Mouse (Mus musculus) CH12.LX (cell line): ENCODE measurements around the gene Kif1c. TPM values are rescaled to one million over a fixed set of nuclear protein-coding genes. Genes with fewer than 3 reads are reported as not detected.
A peak's percentile ranks its signal among the peaks of the same experiment; 100 is the strongest.

Source experiments
- DNase-seq: peaks from one replicate; pipeline ENCODE4 v3.0.0-alpha.2; 2013; ENCODE audit errors: extremely low read depth
- H3K27ac ChIP-seq: 2 replicates; pipeline ENCODE4 v1.5.1; 2012; ENCODE audit warnings: low read depth, mild to moderate bottlenecking, control low read depth, moderate library complexity; ENCODE audit not compliant: insufficient read depth
- H3K27me3 ChIP-seq: replicated peaks from 2 replicates; pipeline ENCODE3; 2012; ENCODE audit warnings: inconsistent platforms
- H3K36me3 ChIP-seq, 2 experiments: replicated peaks in 1 of 2; 2 replicates each; pipeline versions ENCODE3 to v1.6.1; 2012; ENCODE audit warnings: inconsistent platforms in 1 of 2, low read length in 1 of 2, mild to moderate bottlenecking in 1 of 2, mixed read lengths in 1 of 2, moderate library complexity in 1 of 2; ENCODE audit not compliant: control insufficient read depth in 1 of 2, insufficient read depth in 1 of 2
- H3K4me1 ChIP-seq, 2 experiments: 2 replicates each; pipeline ENCODE4 v1.6.1; 2012; ENCODE audit warnings: inconsistent platforms in 1 of 2, moderate library complexity in 1 of 2; ENCODE audit not compliant: insufficient read depth in 2 of 2, control insufficient read depth in 1 of 2
- H3K4me2 ChIP-seq: 2 replicates; pipeline ENCODE4 v1.6.1; 2012; ENCODE audit warnings: low read depth, mild to moderate bottlenecking, control low read depth; ENCODE audit not compliant: poor library complexity, insufficient read depth, severe bottlenecking
- H3K4me3 ChIP-seq, 3 experiments: fragments of 150-350 bp in 1 of 3; sonication (generic) in 1 of 3; replicated peaks in 1 of 3; 2 replicates each; pipeline versions ENCODE3 to v1.5.1; 2011 to 2012; ENCODE audit warnings: low read depth in 2 of 3, low read length in 2 of 3, mild to moderate bottlenecking in 2 of 3, moderate library complexity in 2 of 3, control low read depth in 1 of 3, improper control_type of control experiment in 1 of 3, inconsistent platforms in 1 of 3, mixed read lengths in 1 of 3; ENCODE audit not compliant: poor library complexity in 1 of 3
- H3K79me2 ChIP-seq: replicated peaks from 2 replicates; pipeline ENCODE4 v1.6.1; 2012; ENCODE audit warnings: mild to moderate bottlenecking, moderate library complexity; ENCODE audit not compliant: control insufficient read depth, poor library complexity, insufficient read depth, severe bottlenecking; ENCODE audit errors: extremely low read depth
- H3K9ac ChIP-seq: 2 replicates; pipeline ENCODE4 v1.6.1; 2012; ENCODE audit warnings: low read depth, mild to moderate bottlenecking, control low read depth, moderate library complexity; ENCODE audit not compliant: insufficient read depth
- H3K9me3 ChIP-seq: replicated peaks from 2 replicates; pipeline ENCODE3; 2012; ENCODE audit warnings: low read length, inconsistent platforms, mixed read lengths
- CHD2 ChIP-seq: IDR thresholded peaks from 2 replicates; pipeline ENCODE4 v1.6.1; 2011; ENCODE audit warnings: low read length, improper control_type of control experiment
- CTCF ChIP-seq, 2 experiments: IDR thresholded peaks in 1 of 2; conservative IDR thresholded peaks in 1 of 2; 2 replicates each; pipeline ENCODE4 v1.5.1; 2011 to 2012; ENCODE audit warnings: low read depth in 2 of 2, low read length in 2 of 2, improper control_type of control experiment in 1 of 2, inconsistent platforms in 1 of 2, mild to moderate bottlenecking in 1 of 2, moderate library complexity in 1 of 2
- ETS1 ChIP-seq: conservative IDR thresholded peaks from 2 replicates; pipeline ENCODE4 v1.6.1; 2012; ENCODE audit warnings: low read depth, mild to moderate bottlenecking, inconsistent platforms, low read length, improper control_type of control experiment, moderate library complexity
- GABPA ChIP-seq: IDR thresholded peaks from 2 replicates; pipeline ENCODE4 v1.6.1; 2012; ENCODE audit warnings: low read depth, low read length, improper control_type of control experiment, inconsistent platforms; ENCODE audit not compliant: insufficient replicate concordance
- HCFC1 ChIP-seq: IDR thresholded peaks from 2 replicates; pipeline ENCODE4 v1.6.1; 2012; ENCODE audit warnings: low read depth, mild to moderate bottlenecking, inconsistent platforms, low read length, improper control_type of control experiment
- IRF4 ChIP-seq: IDR thresholded peaks from 2 replicates; pipeline ENCODE4 v1.6.1; 2014; ENCODE audit warnings: low read depth, mild to moderate bottlenecking, inconsistent platforms, low read length, improper control_type of control experiment
- JUN ChIP-seq: IDR thresholded peaks from 2 replicates; pipeline ENCODE4 v1.6.1; 2011; ENCODE audit warnings: low read depth, mild to moderate bottlenecking, low read length, improper control_type of control experiment, moderate library complexity; ENCODE audit not compliant: insufficient read depth
- JUND ChIP-seq: conservative IDR thresholded peaks from 2 replicates; pipeline ENCODE4 v1.6.1; 2011; ENCODE audit warnings: low read depth, low read length, improper control_type of control experiment
- MAFK ChIP-seq: IDR thresholded peaks from 2 replicates; pipeline ENCODE4 v1.6.1; 2011; ENCODE audit warnings: low read length, improper control_type of control experiment; ENCODE audit not compliant: insufficient replicate concordance
- MAX ChIP-seq: IDR thresholded peaks from 2 replicates; pipeline ENCODE4 v1.6.1; 2011; ENCODE audit warnings: low read length, improper control_type of control experiment
- MAZ ChIP-seq: IDR thresholded peaks from 2 replicates; pipeline ENCODE4 v1.6.1; 2012; ENCODE audit warnings: low read depth, mild to moderate bottlenecking, inconsistent platforms, low read length, improper control_type of control experiment, moderate library complexity
- MEF2A ChIP-seq: IDR thresholded peaks from 2 replicates; pipeline ENCODE4 v1.6.1; 2014; ENCODE audit warnings: low read depth, mild to moderate bottlenecking, inconsistent platforms, low read length, improper control_type of control experiment, borderline replicate concordance
- MXI1 ChIP-seq: IDR thresholded peaks from 2 replicates; pipeline ENCODE4 v1.6.1; 2011; ENCODE audit warnings: mild to moderate bottlenecking, low read depth, low read length, improper control_type of control experiment
- MYC ChIP-seq: IDR thresholded peaks from 2 replicates; pipeline ENCODE4 v1.6.1; 2011; ENCODE audit warnings: low read depth, mild to moderate bottlenecking, improper control_type of control experiment, low read length
- NRF1 ChIP-seq: IDR thresholded peaks from 2 replicates; pipeline ENCODE4 v1.6.1; 2014; ENCODE audit warnings: low read depth, mild to moderate bottlenecking, inconsistent platforms, low read length, improper control_type of control experiment, moderate library complexity
- PAX5 ChIP-seq: IDR thresholded peaks from 2 replicates; pipeline ENCODE4 v1.6.1; 2012; ENCODE audit warnings: low read length, inconsistent platforms, mixed read lengths
- POLR2A ChIP-seq: IDR thresholded peaks from 2 replicates; pipeline ENCODE4 v1.6.1; 2011; ENCODE audit warnings: low read depth, mild to moderate bottlenecking, improper control_type of control experiment, low read length
- POLR2AphosphoS2 ChIP-seq: IDR thresholded peaks from 2 replicates; pipeline ENCODE4 v1.6.1; 2011; ENCODE audit warnings: low read depth, low read length, improper control_type of control experiment
- SMC3 ChIP-seq: IDR thresholded peaks from 2 replicates; pipeline ENCODE4 v1.6.1; 2011; ENCODE audit warnings: low read depth, low read length, improper control_type of control experiment
- TBP ChIP-seq: conservative IDR thresholded peaks from 2 replicates; pipeline ENCODE4 v1.6.1; 2011; ENCODE audit warnings: low read depth, low read length, improper control_type of control experiment
- TCF12 ChIP-seq: IDR thresholded peaks from 2 replicates; pipeline ENCODE4 v1.6.1; 2014; ENCODE audit warnings: low read depth, mild to moderate bottlenecking, inconsistent platforms, low read length, improper control_type of control experiment
- USF1 ChIP-seq: IDR thresholded peaks from 2 replicates; pipeline ENCODE4 v1.6.1; 2014; ENCODE audit warnings: low read depth, mild to moderate bottlenecking, inconsistent platforms, low read length, improper control_type of control experiment
- ZMIZ1 ChIP-seq: IDR thresholded peaks from 2 replicates; pipeline ENCODE4 v1.6.1; 2012; ENCODE audit warnings: low read depth, mild to moderate bottlenecking, inconsistent platforms, low read length, improper control_type of control experiment
- ZNF384 ChIP-seq: IDR thresholded peaks from 2 replicates; pipeline ENCODE4 v1.6.1; 2012; ENCODE audit warnings: low read depth, low read length, improper control_type of control experiment, inconsistent platforms
- dilution Hi-C: fragments of 300-500 bp; cut with MboI; formaldehyde crosslinking; loops from 2 replicates; pipeline ENCODE4 v1.14.3; 2020; ENCODE audit warnings: low sequenced_read_pairs; ENCODE audit not compliant: extremely low pct_unique_long_range_greater_than_20kb, extremely low pct_ligation_motif_present
- in situ Hi-C: fragments of 300-500 bp; cut with MboI; formaldehyde crosslinking; loops from 3 replicates; pipeline ENCODE4 v1.14.3; 2019; ENCODE audit warnings: low sequenced_read_pairs, low pct_ligation_motif_present, low pct_unique_long_range_greater_than_20kb, mixed read lengths
- polyA plus RNA-seq: library from polyadenylated mRNA; unstranded; fragments of >175 nt; gene quantifications from 2 replicates; pipeline ENCODE4 v1.2.1, GENCODE M21; 2012; ENCODE audit warnings: low read depth; ENCODE audit not compliant: insufficient read length
- total RNA-seq, 2 experiments: library from RNA; depleted of rRNA; stranded (reverse); fragments of 300-350 nt in 1 of 2; fragments of >200 nt in 1 of 2; gene quantifications; 2 replicates each; pipeline ENCODE4 v1.2.3; 2012 to 2014

Gene Kif1c
- total and polyA plus RNA-seq, 3 experiments = 11.0 to 38.0 (median 31.7) TPM

DNA sequence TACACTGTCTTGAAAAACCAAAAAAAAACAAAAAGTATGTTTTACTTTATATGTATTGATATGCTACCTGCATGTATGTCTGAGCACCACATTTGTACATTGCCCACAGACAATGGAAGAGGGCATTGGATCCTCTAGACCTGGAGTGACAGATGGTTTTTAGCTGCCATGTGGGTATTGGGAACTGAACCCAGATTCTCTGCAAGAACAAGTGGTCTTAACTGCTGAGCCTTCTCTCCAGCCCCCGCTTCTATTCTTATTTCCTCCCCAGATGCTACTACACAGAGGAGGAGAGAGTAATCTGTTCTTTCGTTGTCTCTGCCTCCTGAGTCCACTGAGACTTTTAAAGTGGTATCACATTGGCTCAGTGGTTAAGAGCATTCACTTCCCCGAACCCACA is 6.8 kb upstream of the Kif1c start:
- no peaks in the 10 kb centered on the region for H3K9me3 ChIP-seq
- H3K27me3 ChIP-seq = no peaks in the 10 kb centered on the region
- no peaks in the 10 kb centered on the region for H3K36me3 ChIP-seq
- in situ Hi-C loops = no loop called here
- no peak overlapping the region for H3K4me2 ChIP-seq
- no peak overlapping the region for H3K4me3 ChIP-seq
- dilution Hi-C loops = no loop called here
- no peaks in the 10 kb centered on the region for H3K79me2 ChIP-seq
- no peak for TF ChIP-seq GABPA
- TF ChIP-seq PAX5 = no peak
- no peak for TF ChIP-seq IRF4
- no peak for TF ChIP-seq MEF2A
- TF ChIP-seq CTCF (conservative IDR thresholded peaks at IDR 0.05 in 1 of 2, IDR thresholded peaks at IDR 0.05 in 1 of 2; ENCODE audit: low read depth in 2 of 2, low read length in 2 of 2) = no peak
- TF ChIP-seq TBP = no peak
- TF ChIP-seq MAFK = no peak
- TF ChIP-seq TCF12 = no peak
- no peak for TF ChIP-seq CHD2
- no peak for TF ChIP-seq JUND
- TF ChIP-seq ZMIZ1 = no peak
- no peak for TF ChIP-seq MXI1
- no peak for TF ChIP-seq MYC
- no peak for TF ChIP-seq USF1
- TF ChIP-seq JUN = no peak
- no peak for TF ChIP-seq MAX
- TF ChIP-seq POLR2A = no peak
- TF ChIP-seq MAZ = no peak
- peaks cover 0 to 6% of the 10 kb centered on the region in 2 experiments; a peak in 2 of 4 replicates for H3K4me1 ChIP-seq
- no peak for DNase-seq
- no peak overlapping the region for H3K27ac ChIP-seq
- H3K9ac ChIP-seq = no peak overlapping the region

DNA sequence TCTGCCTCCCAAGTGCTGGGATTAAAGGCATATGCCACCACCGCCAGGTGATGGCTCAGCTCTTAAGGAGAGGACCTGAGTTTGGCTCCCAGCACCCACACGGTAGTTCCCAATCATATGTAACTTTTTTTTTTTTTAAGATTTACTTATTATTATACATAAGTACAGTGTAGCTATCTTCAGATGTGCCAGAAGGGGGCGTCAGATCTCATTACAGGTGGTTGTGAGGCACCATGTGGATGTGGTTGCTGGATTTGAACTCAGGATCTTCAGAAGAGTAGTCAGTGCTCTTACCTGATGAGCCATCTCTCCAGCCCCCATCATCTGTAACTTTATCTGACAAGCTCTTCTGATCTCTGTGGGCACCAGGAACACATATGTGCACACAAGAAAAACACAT is 3.0 kb upstream of the Kif1c start:
- no peak overlapping the region for H3K9ac ChIP-seq
- DNase-seq = peak; percentile 22
- no peak overlapping the region for H3K27ac ChIP-seq
- dilution Hi-C loops (no loop called here), in situ Hi-C loops (no loop called here)
- peaks cover 9 to 21% of the 10 kb centered on the region in 2 experiments for H3K4me1 ChIP-seq
- H3K4me3 ChIP-seq = no peak overlapping the region
- peaks cover 3% of the 10 kb centered on the region for H3K27me3 ChIP-seq
- no peak overlapping the region for H3K4me2 ChIP-seq
- TF ChIP-seq SMC3 (0 out of 2 replicates have a peak, but pooled peaks have one; percentile 5), MEF2A (no peak), ETS1 (no peak), ZNF384 (0 out of 2 replicates have a peak, but pooled peaks have one; percentile 7), CTCF (conservative IDR thresholded peaks at IDR 0.05 in 1 of 2, IDR thresholded peaks at IDR 0.05 in 1 of 2; ENCODE audit: low read depth in 2 of 2, low read length in 2 of 2) (peak in 1 of 2 experiments; percentile 47; a peak in 2 of 4 replicates), POLR2AphosphoS2 (no peak), HCFC1 (no peak), NRF1 (no peak), MYC (0 out of 2 replicates have a peak, but pooled peaks have one; percentile 30), CHD2 (no peak)
- H3K9me3 ChIP-seq = no peaks in the 10 kb centered on the region
- 0 out of 2 replicates have a peak, but pooled peaks cover 5% of the 10 kb centered on the region for H3K79me2 ChIP-seq
- peaks cover 0 to 3% of the 10 kb centered on the region in 2 experiments for H3K36me3 ChIP-seq
